Mouse (Mus musculus) cerebral cortex, adult 2 months (tissue): ENCODE data around the gene Cap2.

ENCODE experiments used
- WGBS: fragments of 180-500 bp; shearing (Covaris S2); methylation state at CpG from one replicate; pipeline ENCODE4 v1.1.7; 2018; 5-methylcytosine and 5-hydroxymethylcytosine counted together

Cap2 gene

GRCm38 (mm10) chr13:46525295-46526255 is 23.9 kb downstream of the Cap2 start:
- WGBS: 77% methylated on average over 18 of the region's 18 CpGs

- WGBS: 78% methylated on average over 3 of the region's 3 CpGs
Measured at GRCm38 (mm10) chr13:46526645-46527044, 25.0 kb downstream of the Cap2 start.

GRCm38 (mm10) chr13:46527340-46527739 is 25.7 kb downstream of the Cap2 start:
- 67% methylated on average over 5 of the region's 5 CpGs for WGBS

- 60% methylated on average over 10 of the region's 10 CpGs for whole genome bisulfite sequencing
Measured at GRCm38 (mm10) chr13:46529037-46529436, 27.4 kb downstream of the Cap2 start.

- 89% methylated on average over 8 of the region's 8 CpGs for WGBS
Measured at GRCm38 (mm10) chr13:46530546-46530945, 28.9 kb downstream of the Cap2 start.

GRCm38 (mm10) chr13:46531676-46532075 is 30.0 kb downstream of the Cap2 start:
- WGBS: 78% methylated on average over 3 of the region's 3 CpGs

GRCm38 (mm10) chr13:46532276-46532675 is 30.6 kb downstream of the Cap2 start:
- 82% methylated on average over 7 of the region's 7 CpGs for WGBS

- 43% methylated on average over 10 of the region's 10 CpGs for WGBS
Measured at GRCm38 (mm10) chr13:46533342-46534129, 31.9 kb downstream of the Cap2 start.

- WGBS: 52% methylated on average over 11 of the region's 11 CpGs
Measured at GRCm38 (mm10) chr13:46534171-46534968, 32.7 kb downstream of the Cap2 start.

GRCm38 (mm10) chr13:46534969-46535785 is 33.5 kb downstream of the Cap2 start:
- WGBS: 64% methylated on average over 5 of the region's 5 CpGs

GRCm38 (mm10) chr13:46539284-46539683 is 37.6 kb downstream of the Cap2 start:
- 88% methylated on average over 7 of the region's 7 CpGs for WGBS

GRCm38 (mm10) chr13:46540943-46541342 is 39.3 kb downstream of the Cap2 start:
- whole genome bisulfite sequencing: 72% methylated on average over 5 of the region's 5 CpGs

- 52% methylated on average over 7 of the region's 7 CpGs for WGBS
Measured at GRCm38 (mm10) chr13:46542782-46543181, 41.1 kb downstream of the Cap2 start.

GRCm38 (mm10) chr13:46544608-46545007 is 43.0 kb downstream of the Cap2 start:
- 60% methylated on average over 6 of the region's 6 CpGs for WGBS

- 41% methylated on average over 9 of the region's 9 CpGs for WGBS
Measured at GRCm38 (mm10) chr13:46545081-46545480, 43.4 kb downstream of the Cap2 start.

- WGBS: 88% methylated on average over 4 of the region's 4 CpGs
Measured at GRCm38 (mm10) chr13:46546846-46547245, 45.2 kb downstream of the Cap2 start.

- 59% methylated on average over 1 of the region's 1 CpGs for WGBS
Measured at GRCm38 (mm10) chr13:46547253-46547652, 45.6 kb downstream of the Cap2 start.

GRCm38 (mm10) chr13:46548132-46548531 is 46.5 kb downstream of the Cap2 start:
- 42% methylated on average over 8 of the region's 8 CpGs for WGBS

GRCm38 (mm10) chr13:46548600-46549179 is 47.0 kb downstream of the Cap2 start:
- 55% methylated on average over 5 of the region's 5 CpGs for WGBS

GRCm38 (mm10) chr13:46550627-46551026 is 49.0 kb downstream of the Cap2 start:
- WGBS: 45% methylated on average over 10 of the region's 10 CpGs
